Mouse (Mus musculus): Measurements from ENCODE around the gene Tacr2.

Tacr2 gene

DNA sequence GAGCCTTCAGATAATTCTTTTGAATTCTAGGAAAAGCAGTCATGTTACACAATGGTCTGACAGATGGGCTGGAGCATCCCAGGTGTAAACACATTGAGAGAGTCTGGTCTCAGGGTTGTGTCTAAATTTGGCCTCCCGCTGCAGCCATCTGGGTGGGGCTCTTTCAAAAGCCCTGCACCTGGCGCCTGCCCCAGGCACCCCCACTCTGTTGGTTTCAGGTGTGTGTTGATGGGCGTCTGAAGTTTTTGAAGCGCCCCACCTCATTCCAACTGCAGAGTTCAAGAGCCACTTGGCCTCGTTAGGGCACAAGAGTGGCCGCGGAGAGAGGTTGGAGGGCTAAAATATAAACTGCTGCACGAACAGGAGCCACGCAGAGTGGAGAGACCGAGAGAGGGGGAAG lies 9.9 kb upstream of the Tacr2 start:
- DNase-seq = no peak

GRCm38 (mm10) chr10:62242896-62243295 lies 9.3 kb upstream of the Tacr2 start:
- DNase-seq = peak; percentile 76

DNA sequence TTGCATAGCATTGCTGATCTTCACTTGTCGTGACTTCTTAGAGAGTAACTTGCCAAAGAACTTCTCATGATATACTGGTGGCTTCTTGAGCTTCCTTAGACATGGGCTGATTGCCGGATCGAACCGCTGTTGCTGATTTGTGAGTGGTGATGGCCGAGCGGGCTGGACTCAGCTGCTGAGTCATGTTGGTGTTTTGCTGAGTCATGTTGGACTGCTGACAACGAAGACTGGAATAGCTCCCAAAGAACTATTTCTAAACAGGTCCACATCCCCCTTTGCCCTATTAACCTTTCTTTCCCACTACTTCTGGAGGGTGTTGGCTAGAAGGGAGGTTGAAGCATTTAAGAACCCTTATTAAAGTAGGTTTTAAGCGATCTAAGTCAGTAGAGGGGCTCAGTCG lies 8.2 kb upstream of the Tacr2 start:
- no peak for DNase-seq

DNA sequence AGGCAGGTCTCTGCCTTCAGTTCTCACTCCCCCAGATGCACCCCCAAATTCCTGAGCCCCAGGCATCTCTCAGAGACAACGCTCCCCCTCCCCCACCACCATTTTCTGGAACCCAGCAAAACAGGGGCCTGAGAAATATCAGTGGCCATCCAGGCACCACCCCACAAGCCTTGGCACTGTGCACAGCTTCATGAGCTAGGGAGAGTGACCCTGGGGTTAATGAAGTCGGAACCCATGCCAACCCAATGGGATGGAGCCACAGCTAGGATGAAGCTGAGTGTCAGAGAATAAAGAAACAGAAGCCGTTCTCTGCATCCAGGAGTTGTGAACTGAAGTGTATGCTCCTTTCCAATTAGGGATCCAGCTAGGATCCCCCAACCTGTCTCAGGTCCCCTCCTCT lies 5.1 kb upstream of the Tacr2 start:
- no peak for DNase-seq

GRCm38 (mm10) chr10:62247815-62248214 lies 4.4 kb upstream of the Tacr2 start:
- DNase-seq = no peak

GRCm38 (mm10) chr10:62252496-62253235 lies 428 bp downstream of the Tacr2 start:
- no peak for DNase-seq

- DNase-seq = no peak
Observed at GRCm38 (mm10) chr10:62258298-62258697, 6.1 kb downstream of the Tacr2 start.

DNA sequence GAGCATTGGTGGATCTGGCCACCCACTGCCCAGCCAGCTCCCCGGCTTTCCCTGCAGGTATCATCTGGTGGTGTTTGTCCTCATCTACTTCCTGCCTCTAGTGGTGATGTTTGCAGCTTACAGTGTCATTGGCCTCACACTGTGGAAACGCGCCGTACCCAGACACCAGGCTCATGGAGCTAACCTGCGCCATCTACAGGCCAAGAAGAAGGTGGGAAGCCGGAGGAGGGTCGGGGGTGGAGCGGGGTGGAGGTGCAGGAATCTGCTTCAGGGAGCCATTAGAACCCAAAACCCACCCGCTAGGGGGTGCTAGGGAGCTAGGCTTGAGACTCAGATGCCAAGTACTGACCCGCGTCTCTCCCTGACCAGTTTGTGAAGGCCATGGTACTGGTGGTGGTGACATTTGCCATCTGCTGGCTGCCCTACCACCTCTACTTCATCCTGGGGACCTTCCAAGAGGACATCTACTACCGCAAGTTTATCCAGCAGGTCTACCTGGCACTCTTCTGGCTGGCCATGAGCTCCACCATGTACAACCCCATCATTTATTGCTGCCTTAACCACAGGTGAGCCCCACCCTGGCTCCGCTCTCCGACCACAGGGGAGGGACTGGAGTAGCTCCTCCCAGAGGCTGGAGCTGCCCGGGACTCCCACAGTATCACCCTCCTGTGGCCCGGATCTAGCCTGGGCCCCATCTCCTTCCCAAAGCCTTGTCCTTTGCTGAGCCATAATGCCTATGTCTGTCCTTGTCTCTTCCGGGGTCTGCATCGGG lies 9.1 kb downstream of the Tacr2 start:
- peak; percentile 79 for DNase-seq

- DNase-seq = no peak
Observed at GRCm38 (mm10) chr10:62264299-62264698, 12.1 kb downstream of the Tacr2 start.

- no peak for DNase-seq
Observed at GRCm38 (mm10) chr10:62269278-62269677, 17.0 kb downstream of the Tacr2 start.

DNA sequence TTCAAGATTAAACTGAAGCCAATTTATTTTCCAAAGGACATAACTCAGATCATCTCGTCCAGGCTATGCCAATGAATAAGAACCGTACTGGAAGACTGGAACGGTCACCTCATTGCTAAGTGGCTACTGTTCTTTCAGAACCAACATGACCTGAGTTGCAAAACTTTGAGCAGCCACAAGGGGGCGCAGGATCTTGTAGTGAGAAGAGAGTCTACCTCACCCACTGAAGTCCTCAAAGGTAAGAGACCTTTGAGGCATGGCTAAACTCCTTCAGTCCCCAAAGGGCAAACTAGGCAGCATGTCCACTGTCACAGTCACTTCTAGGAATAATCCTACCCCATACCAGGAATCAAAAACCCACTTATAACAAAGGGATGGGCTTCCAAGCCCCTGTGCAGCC lies 23.0 kb downstream of the Tacr2 start:
- DNase-seq = peak; percentile 93

DNA sequence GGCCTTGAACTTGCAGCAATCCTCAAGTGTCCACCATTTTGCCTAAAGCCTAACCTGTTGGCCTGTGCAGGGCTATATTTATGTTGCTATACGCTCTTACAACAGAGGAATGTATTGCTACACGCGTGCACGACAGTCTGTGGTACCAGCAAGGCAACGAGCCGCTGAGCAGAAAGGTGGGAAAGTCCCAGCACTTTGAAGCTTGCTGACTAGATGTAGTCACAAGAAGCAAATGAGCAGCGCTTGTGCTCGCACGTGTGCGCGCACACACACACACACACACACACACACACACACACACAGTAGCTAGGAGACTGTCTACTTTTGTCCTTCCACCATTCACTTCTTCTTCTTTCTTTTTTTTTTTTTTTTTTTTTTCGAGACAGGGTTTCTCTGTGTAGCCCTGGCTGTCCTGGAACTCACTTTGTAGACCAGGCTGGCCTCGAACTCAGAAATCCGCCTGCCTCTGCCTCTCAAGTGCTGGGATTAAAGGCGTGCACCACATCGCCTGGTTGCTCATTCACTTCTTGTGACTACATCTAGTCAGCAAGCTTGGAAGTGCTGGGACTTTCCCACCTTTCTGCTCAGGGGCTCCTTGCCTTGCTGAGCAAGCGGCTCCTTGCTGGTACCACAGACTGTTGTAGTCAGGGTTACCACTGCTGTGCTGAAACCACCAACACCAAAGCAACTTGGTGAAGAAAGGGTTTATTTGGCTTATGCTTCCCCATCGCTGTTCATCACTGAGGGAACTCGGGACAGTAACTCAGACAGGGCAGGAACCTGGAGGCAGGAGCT lies 25.5 kb downstream of the Tacr2 start:
- no peak for DNase-seq

DNA sequence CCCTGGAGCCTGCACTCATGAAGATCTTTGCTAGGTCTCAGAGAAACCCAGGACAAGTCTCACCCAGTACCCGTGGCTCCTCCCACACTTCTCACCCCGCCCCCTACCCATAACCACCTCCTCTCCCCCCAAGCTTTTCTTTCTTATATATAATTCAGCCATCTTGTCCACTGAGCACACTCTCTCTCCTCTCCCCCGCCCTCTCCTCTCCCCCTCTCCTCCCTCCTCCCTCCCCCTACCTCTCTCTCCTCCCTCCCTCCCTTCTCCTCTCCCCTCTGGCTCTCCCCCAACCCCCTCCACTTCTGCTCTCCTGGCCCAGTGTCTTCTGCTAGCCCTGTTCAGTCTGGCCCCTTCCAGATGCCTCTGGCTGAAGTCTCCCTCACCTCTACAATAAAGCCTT lies 26.8 kb downstream of the Tacr2 start:
- DNase-seq = no peak

GRCm38 (mm10) chr10:62279671-62280070 lies 27.4 kb downstream of the Tacr2 start:
- no peak for DNase-seq

DNA sequence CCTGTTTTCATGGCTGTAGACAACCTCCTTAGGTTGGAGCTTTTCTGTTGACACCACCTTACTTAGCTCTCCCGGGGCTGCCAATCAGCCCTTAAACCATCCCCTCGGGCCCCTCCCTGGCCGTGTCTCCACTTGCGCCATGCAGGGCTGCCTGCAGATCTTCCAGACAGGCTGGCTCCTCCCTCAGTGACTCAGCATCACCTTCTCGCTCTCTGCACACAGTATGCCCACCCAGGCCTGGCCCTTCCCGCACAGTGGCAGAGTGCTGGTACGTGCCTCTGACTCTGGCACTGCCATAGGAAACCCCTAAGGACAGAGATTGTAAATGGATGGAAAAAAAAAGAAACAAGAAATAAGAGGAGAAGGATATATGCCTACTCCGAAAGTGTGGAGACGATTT lies 30.5 kb downstream of the Tacr2 start:
- DNase-seq = no peak

- no peak for DNase-seq
Observed at GRCm38 (mm10) chr10:62283206-62283792, 31.1 kb downstream of the Tacr2 start.

DNA sequence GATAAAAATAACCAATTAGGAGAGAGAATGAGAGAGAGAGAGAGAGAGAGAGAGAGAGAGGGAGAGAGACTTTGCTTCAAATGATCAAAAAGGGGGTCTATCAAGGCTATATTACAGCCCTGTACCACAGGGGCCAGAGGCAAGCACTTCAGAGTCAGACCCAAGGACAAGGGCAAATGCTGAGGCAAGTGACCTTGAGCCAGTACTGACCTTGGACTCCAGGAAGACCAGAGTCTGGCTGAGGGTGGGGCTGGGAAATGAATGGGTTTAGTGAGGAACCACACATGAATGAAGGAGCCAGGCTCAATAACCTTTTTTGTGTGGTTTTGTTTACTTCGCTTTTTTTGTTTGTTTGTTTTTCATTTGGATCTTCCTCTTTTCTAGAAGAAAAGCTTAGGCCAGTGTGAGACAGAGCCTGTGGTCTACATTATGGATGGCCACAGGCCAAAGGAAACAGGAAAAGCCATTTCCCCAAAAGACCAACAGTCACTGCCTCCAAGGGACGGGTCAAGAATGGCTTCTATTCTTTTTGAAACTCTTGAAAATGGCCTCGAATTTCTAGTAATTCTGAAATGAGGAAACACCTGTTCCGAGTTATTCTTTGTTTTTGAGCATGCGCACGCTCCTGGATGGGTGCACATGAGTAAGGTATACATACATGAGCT lies 35.4 kb downstream of the Tacr2 start:
- DNase-seq = no peak

GRCm38 (mm10) chr10:62294112-62294511 lies 41.9 kb downstream of the Tacr2 start:
- DNase-seq = peak; percentile 74

DNA sequence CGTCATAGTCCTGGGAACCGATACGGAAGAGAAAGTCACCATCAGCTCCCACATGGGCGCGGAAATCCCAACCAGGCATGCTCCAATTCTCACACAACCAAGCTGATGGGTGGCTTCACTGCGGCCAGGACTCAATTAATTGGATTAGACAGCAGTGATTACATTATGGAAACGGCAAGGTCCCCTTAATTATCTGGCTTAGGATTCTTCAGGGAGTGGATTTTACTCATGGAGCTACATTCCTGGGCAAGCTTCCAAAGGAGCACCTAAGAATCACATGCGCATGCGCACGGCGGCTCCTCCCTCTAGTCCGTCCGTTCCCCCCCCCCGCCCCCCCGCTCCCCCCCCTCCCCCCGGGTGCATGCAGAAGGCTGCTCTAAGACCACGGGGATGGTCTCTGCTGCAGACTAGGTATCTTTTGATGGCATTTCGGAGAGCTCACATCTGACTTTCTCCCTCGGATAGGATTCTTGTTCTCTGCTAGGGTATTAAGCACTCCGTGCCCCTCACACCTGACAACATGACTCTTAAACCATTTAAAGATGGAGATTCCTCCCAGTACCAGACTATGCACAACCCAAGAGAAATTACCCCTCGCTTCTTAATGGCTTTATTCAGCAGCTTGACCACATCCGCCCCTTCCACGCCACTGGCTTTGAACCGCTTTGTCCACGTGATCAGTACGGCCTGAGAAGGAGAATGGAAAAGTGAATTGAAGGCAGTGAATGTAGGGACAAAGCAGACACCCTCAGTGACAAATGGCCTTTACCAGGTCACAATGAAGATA lies 44.0 kb downstream of the Tacr2 start:
- peak; percentile 46 for DNase-seq

- DNase-seq = peak; percentile 92
Observed at GRCm38 (mm10) chr10:62300006-62300827, 48.0 kb downstream of the Tacr2 start.

DNA sequence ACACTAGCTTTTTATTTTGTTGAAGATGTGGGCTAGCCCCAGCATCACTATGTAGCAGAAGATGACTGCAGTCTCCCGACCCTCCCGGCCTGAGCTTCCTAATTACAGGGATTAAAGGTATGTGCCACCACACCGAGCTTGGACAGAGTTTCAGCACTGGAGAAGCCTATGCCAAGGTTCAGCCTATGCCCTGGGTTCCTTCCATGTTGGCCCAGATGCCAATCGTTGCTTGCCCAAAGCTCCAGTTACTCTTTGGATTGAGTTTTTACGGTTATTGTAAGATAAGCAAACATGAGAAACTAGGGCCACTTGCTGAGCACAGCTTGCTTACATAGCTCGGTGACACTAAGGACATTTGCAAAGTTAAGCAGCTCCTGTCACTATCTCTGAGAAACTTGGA lies 52.9 kb downstream of the Tacr2 start:
- peak; percentile 54 for DNase-seq

All from cerebellum, adult 9-10 months (tissue).